Mouse (Mus musculus): ENCODE data around the gene Usp15.

Usp15 gene

DNA sequence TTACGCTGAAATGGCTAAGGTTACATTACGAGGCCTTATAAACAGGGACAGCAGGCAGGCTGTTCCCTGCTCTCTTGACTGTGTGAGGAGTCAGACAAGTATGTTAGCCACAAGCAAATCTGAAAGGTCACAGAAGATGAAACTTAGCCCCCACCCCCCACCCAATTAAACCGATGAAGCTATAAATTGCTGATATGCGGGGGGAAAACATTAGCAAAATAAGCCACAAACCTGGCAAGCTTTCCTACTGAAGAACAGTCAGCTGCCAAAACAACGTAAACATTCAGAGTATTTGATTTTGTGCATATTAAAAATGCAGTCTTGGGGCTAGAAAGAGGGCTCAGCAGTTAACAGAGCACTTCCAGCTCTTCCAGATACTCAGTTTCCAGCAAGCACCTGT is 88.7 kb downstream of the Usp15 start:
- no peak for DNase-seq (ENCODE audit: low spot score in 2 of 2)

GRCm38 (mm10) chr10:123101303-123101702 is 95.5 kb downstream of the Usp15 start:
- DNase-seq (ENCODE audit: low spot score in 2 of 2) = no peak

DNA sequence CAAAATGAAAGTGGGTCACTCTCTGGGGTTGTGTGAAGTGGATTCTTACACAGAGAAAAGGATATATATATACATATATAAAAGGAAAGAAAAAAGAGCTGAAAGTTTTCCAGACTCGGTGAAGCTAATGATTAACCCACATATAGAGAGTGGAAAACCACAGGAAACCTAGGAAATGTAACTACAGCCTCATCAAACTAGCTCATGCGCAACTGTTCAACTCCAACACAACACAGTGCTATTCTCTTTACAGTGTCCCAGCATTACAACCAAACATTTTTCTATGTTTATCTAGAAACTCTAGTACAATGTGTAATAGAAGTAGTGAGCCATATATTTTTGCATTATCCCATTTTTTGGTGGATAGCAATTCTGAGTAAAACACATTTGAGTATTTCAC is 96.2 kb downstream of the Usp15 start:
- DNase-seq (ENCODE audit: low spot score in 2 of 2) = no peak

DNA sequence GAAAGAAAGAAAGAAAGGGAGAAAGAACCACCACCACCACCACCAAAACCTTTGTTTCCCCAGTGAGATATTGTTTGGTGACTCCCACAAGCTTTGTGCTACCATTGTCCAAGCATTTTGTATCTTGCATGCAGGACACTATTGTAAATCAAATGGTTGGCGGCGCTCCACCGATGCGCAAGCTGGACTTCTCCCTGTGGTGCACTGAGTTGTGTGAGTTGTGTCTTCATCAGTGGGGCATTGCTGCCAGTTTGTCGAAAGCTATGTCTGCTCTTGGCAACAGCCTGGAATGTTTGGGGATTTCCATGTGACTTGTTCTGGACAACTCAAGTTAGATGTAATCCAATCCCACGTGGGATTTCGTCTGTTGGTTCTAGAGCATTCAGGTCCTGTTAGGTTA is 102.3 kb downstream of the Usp15 start:
- no peak for DNase-seq (ENCODE audit: low spot score in 2 of 2)

- no peak for DNase-seq (ENCODE audit: low spot score in 2 of 2)
Measured at GRCm38 (mm10) chr10:123092577-123092976, 104.2 kb downstream of the Usp15 start.

DNA sequence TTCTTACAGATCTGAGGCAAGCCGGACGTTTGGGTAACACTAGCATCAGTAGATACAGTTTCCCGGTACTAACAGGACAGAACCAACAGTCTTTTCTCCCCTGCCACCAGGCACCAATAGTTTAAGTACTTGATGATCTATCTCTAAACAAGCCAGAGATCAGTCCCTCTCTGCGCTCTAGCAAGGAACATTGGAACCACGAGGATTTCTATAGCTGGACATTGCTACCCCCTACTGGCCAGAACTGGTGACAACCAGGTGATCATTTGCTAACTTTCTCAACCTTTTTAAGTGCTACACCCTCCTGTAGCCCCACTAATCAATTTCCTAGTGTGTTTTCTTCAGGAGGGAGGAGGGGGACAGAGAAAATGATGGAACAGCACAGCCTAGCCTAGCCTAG is 105.1 kb downstream of the Usp15 start:
- peak in 1 of 2 experiments; percentile 44 for DNase-seq (ENCODE audit: low spot score in 2 of 2)

DNA sequence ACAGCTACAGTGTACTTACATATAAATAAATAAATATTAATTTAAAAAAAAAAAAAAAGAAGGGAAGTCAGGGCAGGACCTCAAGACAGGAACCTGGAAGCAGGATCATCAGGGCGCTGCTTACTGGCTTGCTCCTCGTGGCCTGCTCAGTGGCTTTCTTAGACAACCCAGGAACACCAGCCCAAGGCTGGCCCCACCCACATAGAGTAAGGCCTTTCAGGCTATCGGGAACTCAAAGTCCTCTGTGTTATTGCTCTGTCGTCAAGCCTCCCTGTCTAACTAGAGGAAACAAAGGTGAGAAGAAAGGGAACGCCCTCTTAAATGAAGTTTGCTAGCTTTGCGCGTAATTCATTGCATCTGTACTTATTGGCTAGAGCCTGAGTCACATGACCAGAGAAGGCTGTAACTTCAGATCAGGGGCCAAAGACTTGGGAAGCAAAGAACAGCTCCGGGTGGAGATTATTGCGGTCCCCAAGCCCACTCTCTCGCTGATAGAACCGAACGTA is 107.3 kb downstream of the Usp15 start:
- DNase-seq (ENCODE audit: low spot score in 2 of 2) = no peak

DNA sequence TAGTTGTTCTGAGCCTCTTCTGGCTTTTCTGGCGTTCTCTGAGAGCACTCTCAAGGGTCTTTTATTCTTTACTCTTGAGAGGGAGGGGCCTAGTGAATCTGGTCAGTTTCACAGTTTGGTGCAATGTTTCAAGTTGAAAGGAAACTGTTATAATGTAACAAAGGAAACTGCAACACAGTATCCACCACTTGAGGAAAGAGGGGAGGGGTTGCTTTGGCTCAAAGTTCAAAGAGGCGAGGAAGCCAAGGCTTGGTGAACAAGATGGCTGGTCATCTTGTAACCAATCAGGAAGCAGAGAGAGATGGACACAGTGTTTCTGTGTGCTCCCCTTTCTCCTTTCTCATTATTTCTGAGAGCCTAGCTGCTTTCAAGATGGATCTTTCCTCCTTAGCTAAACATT is 109.9 kb downstream of the Usp15 start:
- no peak for DNase-seq (ENCODE audit: low spot score in 2 of 2)

DNA sequence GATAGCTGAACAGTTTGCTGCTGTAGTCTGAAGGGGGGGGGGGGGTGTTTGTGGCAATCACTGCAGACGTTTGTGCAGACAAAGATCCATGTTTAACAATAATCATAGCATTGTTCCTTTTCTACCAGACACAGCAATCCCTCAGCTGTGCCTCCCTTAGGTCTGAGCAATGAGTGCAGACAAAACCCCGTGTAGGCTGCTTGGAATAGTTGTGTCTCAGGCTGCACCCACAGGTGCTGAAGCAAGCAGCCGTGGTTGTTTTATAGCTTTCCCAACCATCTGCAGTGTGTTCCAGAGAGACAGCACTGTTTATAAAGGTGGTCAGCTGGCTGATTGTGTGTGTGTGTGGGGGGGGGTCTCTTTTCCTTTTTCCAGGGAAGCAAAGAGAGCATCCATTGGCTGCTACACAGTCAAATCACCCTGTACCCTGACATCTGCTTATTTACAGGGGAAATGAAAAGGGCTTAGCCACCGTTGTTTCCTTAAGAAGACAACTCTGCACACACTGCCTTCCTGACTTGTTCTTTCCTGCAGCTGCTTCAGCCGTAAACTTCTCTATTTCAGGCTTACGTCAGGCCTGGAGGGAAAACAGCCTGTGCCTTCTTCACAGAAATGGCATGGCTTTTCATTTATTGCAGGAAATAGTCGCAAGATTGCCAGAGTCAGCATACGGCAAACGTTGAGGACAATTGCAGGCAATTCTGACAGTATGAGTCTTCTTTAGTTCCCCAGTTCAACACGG is 111.7 kb downstream of the Usp15 start:
- no peak for DNase-seq (ENCODE audit: low spot score in 2 of 2)

DNA sequence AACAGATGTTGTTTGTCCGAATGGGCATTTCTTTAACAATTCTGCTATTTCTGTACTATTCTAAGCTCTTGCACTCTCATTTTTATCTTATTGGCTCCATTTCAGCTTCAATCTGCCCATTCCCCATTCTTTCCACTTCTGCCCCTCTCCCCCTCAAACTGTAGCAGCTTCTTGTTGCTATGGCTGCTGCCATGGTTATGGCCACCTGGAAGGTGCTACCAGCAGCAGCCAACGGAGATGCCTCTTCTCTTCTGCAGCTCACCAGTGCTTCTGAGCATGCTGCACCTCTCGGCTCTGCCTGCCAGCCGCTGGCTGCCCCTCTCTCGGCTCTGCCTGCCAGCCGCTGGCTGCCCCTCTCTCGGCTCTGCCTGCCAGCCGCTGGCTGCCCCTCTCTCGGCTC is 112.5 kb downstream of the Usp15 start:
- no peak for DNase-seq (ENCODE audit: low spot score in 2 of 2)

GRCm38 (mm10) chr10:123076245-123077023 is 120.4 kb downstream of the Usp15 start, which contains the start of gene Mon2:
Mon2 (minus strand) TSS chr10:123076505.
- DNase-seq (ENCODE audit: low spot score in 2 of 2) = peak; percentile 88 to 96

DNA sequence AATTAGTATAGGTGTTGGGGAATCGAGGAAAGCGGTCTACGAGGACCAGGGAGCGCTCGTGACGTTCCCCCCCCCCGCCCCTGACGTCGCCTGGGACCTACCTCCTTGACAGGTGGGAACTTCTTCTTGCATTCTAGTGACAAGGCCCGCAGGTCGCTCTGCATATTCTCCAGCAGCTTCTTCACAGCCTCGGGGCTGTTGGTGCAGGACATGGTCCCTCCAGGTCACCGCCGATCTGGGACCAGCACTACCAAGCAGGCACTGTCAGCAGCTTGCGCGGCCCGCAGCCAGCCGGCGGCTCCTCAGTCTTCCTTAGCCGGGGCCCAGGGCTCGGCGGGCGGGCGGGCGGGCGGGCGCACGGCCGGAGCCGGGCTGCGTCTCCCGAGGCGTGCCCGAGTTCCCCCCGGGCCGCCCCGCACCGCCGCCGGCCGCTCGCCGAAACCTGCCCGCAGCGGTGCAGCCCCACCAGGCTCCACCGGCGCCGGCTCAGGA is 121.0 kb downstream of the Usp15 start:
- no peak for DNase-seq (ENCODE audit: low spot score in 2 of 2)

DNA sequence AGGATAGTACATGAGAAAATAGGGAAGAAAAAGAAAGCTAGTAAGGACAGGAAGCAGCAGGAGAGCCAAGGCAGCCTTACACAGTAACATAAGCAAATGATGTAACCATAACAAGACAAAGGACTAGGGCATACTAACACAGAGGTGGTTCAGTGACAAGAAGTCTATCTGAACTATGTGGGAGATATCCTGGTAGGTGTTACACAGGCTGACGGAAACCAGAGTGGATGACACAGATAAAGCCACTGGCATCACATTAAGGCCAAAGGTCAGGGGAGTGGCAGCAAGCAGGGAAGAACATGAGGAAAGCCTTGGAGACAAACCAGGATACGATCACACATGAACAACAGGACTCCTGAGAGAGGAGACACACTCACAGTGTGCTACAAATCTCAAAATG is 124.8 kb downstream of the Usp15 start:
- DNase-seq (ENCODE audit: low spot score in 2 of 2) = no peak

DNA sequence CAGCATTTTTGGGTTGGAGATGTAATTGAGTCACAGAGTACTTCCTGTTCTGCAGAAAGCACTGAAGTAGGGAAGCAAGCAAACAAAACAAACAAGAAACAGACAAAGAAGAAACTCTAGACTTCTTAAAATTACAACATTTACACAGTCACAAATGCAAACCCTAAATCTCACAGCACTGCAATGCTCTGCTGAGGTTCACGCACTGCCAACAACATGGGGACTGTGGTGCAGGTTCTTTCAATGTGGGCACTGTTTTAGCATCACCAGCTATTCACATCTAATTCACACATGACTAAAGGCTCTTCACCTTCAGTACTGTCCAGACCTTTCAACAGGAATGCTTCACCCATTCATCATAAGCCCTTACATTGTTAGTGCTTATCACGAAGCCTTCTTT is 133.8 kb downstream of the Usp15 start:
- DNase-seq (ENCODE audit: low spot score in 2 of 2) = no peak

DNA sequence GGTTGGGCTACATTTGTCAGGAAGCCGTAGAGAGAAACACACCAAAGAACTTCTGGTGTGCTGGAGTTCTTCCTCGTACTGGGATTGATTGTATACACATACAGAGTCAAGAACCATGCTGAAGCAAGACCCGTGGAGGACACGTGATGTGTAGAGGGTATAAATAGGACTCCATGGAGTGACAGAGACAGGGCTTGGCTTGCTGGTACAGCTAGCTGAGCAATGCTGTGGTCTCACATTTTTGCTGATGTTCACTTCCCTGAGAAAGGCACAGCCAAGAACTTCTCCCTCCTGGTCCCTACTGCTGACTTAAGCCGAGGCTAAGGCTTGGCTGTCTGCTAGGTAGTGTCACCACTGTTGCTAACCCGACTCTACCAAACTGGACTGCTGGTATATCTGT is 136.0 kb downstream of the Usp15 start:
- no peak for DNase-seq (ENCODE audit: low spot score in 2 of 2)

DNA sequence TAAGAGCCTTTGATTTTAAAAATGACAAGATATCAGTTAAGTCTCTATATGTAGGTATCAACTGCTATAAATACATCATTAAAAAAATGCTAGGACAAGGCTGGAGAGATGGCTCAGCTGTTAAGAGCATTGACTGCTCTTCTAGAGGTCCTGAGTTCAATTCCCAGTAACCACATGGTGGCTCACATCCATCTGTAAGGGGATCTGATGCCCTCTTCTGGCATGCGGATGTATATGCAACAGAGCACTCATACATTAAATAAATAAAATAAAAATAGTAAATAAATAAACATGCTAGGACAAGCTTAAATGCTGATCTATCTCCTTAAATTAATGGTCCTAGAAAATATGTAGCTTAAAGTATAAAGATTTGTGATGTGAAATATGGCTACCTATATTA is 139.7 kb downstream of the Usp15 start:
- no peak for DNase-seq (ENCODE audit: low spot score in 2 of 2)

- DNase-seq (ENCODE audit: low spot score in 2 of 2) = no peak
Measured at GRCm38 (mm10) chr10:123056463-123056862, 140.3 kb downstream of the Usp15 start.

DNA sequence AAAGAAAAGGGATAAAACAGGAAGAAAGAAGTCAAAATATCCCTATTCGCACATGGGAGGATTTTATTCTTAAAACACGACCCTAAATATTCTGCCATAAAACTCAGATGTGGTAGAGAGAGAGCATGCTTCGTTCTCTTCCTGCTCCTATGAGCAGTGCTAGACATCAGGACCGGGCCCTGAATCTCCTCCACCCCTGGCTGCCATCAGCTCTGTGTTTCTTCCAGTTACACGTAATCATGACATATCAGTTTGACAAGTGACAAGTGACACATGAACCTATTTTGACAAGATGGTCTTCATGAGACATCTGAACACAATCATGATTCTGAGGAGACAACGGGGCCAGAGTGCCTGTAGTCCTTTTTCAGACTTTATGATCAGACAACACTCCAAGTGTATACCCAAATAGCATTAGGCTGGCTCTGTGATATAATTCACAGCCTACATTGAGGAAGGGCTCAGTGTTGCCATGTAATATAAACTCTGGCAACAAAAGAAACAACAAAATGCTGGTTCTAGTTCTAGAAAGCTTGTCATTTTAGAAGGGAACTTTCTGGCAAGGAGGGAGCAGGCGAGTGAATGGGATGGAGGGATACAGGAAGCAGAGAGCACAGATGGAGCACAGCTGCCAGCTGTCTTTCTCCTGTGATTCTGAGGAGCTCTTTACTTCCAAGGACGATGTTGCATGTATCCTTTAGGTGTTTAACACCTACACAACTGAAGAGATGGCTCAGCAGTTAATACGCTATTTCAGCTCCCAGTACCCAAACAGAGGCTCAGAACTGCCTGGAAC is 141.4 kb downstream of the Usp15 start:
- no peak for DNase-seq (ENCODE audit: low spot score in 2 of 2)
